Mouse (Mus musculus) spleen, postnatal 0 days (tissue): Measurements from ENCODE around the gene Il5ra. TPM values are rescaled to one million over a fixed set of nuclear protein-coding genes. Genes with fewer than 3 reads are reported as not detected.

Experiments used
- polyA plus RNA-seq: library from polyadenylated mRNA; unstranded; fragments of >200 nt; fragmentation: Nextera tagmentation; extraction: Ambion mirVana; gene quantifications from 2 replicates; pipeline ENCODE4 v1.2.1, GENCODE M21; 2015

Gene Il5ra
- polyA plus RNA-seq, result 0.19 and 0.56 TPM in 2 replicates

GRCm38 (mm10) chr6:106748887-106749388 is at the start of gene Il5ra:
Gene Il5ra, minus strand, starts transcription at chr6:106749037.

GRCm38 (mm10) chr6:106768640-106769289 is 19.9 kb upstream of the Il5ra start, which contains the start of gene Trnt1:
Gene Trnt1, plus strand, starts transcription at chr6:106769120.

Other genes with a start within 250 kb of the Il5ra start
- 43.5 and 45.4 TPM in 2 replicates for gene Trnt1, start 20.1 kb upstream of the Il5ra start, polyA plus RNA-seq
- 25.5 and 26.6 TPM in 2 replicates for gene Crbn, start 51.0 kb upstream of the Il5ra start, polyA plus RNA-seq